11 mouse cellular contexts compared by ENCODE assay signal in genomic region chr4:64175938-64176337, GRCm38 (mm10).
A peak's percentile ranks its signal among the peaks of the same experiment; 100 is the strongest.
DNase-seq lines count a peak whose midpoint lies in the region.
"Had no signal": no experiment of that assay in that cellular context is flagged by ENCODE, and none has a peak within 500 bp of the region (broad histone marks: within the 10 kb centered on the region; RNA-seq: fewer than 3 reads in every experiment).

No protein-coding gene starts in this region.

- peak; percentile 27 to 29 for DNase-seq in heart, postnatal 10 days
- DNase-seq in heart, adult 8-10 months (ENCODE audit: low spot score), result no peak
- peak; percentile 65 to 77 for DNase-seq in kidney, postnatal 4 days
- no peak for DNase-seq in kidney, adult 18-20 months
- peak; percentile 30 for DNase-seq in NIH3T3 (ENCODE audit: low read depth)
- DNase-seq in lung, postnatal 14 days, result peak; percentile 10
- DNase-seq in layer of hippocampus, postnatal 36 days, result no peak
- DNase-seq in layer of hippocampus, adult 9-11 months, result no peak
- DNase-seq: B cell, adult 2 months; cerebellum, adult 9-11 months; gastrocnemius, postnatal 10 days had no signal

- intact Hi-C loops in heart, postnatal 10 days (cut with DNase I), result no loop called here

Comparison
In these comparisons a context has a peak if more than half of its experiments do, and no peak if none do; other contexts are left out.
1. DNase-seq: peak in heart, postnatal 10 days (2 of 2), kidney, postnatal 4 days (2 of 2), NIH3T3 (single experiment) and lung, postnatal 14 days (single experiment); none in heart, adult 8-10 months (single experiment), kidney, adult 18-20 months (single experiment), layer of hippocampus, postnatal 36 days (0 of 2) and layer of hippocampus, adult 9-11 months (single experiment).